13 mouse cellular contexts compared by ENCODE assay signal in the genomic region with DNA sequence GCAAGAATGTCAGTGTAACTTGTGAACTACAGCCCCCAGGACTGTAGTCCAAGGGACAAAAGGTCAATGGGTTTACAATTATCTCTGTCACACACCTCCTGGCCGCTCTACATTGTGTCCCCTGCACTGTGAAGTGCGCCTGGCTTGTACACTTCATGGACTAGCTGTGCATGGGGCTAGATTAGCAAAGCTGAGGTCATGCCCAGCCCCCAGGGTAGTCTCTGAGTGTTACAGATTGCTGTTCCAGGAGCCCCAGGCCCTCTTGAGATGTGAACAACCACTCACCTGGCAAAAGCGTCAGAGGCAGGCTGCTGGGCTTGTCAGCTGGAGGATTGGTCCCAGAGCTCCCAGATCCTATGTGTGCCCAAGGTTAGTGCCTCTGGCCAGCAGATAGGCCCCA. TPM values are rescaled to one million over a fixed set of nuclear protein-coding genes. Genes with fewer than 3 reads are reported as not detected.
DNase-seq lines count a peak whose midpoint lies in the region; ATAC-seq and TF ChIP-seq lines count a peak whose summit lies in the region.
"Had no signal": no experiment of that assay in that cellular context is flagged by ENCODE, and none has a peak within 500 bp of the region (broad histone marks: within the 10 kb centered on the region; RNA-seq: fewer than 3 reads in every experiment).

No protein-coding gene starts in this region.

- peaks cover 9% of the 10 kb centered on the region for H3K4me1 ChIP-seq in heart, adult 2 months (ENCODE audit: control insufficient read depth, insufficient read depth, low read length)
- peaks cover 4% of the 10 kb centered on the region; the same call in 1 of the 2 replicates for H3K4me1 ChIP-seq in lung, postnatal 0 days (ENCODE audit: insufficient read depth, low read depth, low read length)
- peaks cover 48% of the 10 kb centered on the region for H3K4me1 ChIP-seq in limb, embryonic 15.5 days
- H3K4me1 ChIP-seq in stomach, embryonic 15.5 days = peaks cover 38% of the 10 kb centered on the region

- H3K4me2 ChIP-seq in lung, postnatal 0 days (replicated peaks; ENCODE audit: low read depth, low read length) = peak overlapping the region; percentile 32
- H3K4me2 ChIP-seq in limb, embryonic 15.5 days = peak overlapping the region; percentile 6; the same call in 1 of the 2 replicates
- H3K4me2 ChIP-seq in stomach, embryonic 15.5 days = peak overlapping the region; percentile 52
- H3K4me2 ChIP-seq: forebrain, embryonic 13.5 days had no signal

- H3K9ac ChIP-seq in heart, adult 2 months (ENCODE audit: low read depth, low read length) = no peak overlapping the region
- H3K9ac ChIP-seq in lung, postnatal 0 days (replicated peaks; ENCODE audit: low read depth) = no peak overlapping the region
- no peak overlapping the region for H3K9ac ChIP-seq in limb, embryonic 15.5 days
- H3K9ac ChIP-seq in stomach, embryonic 15.5 days = no peak overlapping the region
- H3K9ac ChIP-seq: forebrain, embryonic 13.5 days had no signal

- no peak for TF ChIP-seq POLR2A in heart, adult 2 months (IDR thresholded peaks at IDR 0.05; ENCODE audit: insufficient read depth, low read depth, low read length)

- TF ChIP-seq EP300 in heart, adult 2 months (IDR thresholded peaks at IDR 0.05; ENCODE audit: insufficient read depth, low read depth, low read length) = no peak
- TF ChIP-seq EP300 in lung, postnatal 0 days (IDR thresholded peaks at IDR 0.05) = no peak

- H3K4me3 ChIP-seq in heart, adult 2 months = peak overlapping the region; percentile 20; the same call in 1 of the 2 replicates
- H3K4me3 ChIP-seq in lung, postnatal 0 days (ENCODE audit: low read depth, low read length) = no peak overlapping the region
- H3K4me3 ChIP-seq in limb, embryonic 15.5 days = peak overlapping the region; percentile 3; the same call in 1 of the 2 replicates
- peak overlapping the region; percentile 20 for H3K4me3 ChIP-seq in stomach, embryonic 15.5 days (replicated peaks)
- H3K4me3 ChIP-seq: forebrain, embryonic 13.5 days had no signal

- no peak overlapping the region; the same call in 1 of the 2 replicates for H3K27ac ChIP-seq in heart, adult 2 months
- peak overlapping the region; percentile 84 for H3K27ac ChIP-seq in lung, postnatal 0 days (ENCODE audit: low read length)
- H3K27ac ChIP-seq in limb, embryonic 15.5 days = no peak overlapping the region
- H3K27ac ChIP-seq in stomach, embryonic 15.5 days = peak overlapping the region; percentile 85
- H3K27ac ChIP-seq: forebrain, embryonic 13.5 days; macrophage had no signal

- H3K9me3 ChIP-seq in lung, postnatal 0 days (ENCODE audit: low read length) = no peaks in the 10 kb centered on the region
- no peaks in the 10 kb centered on the region for H3K9me3 ChIP-seq in limb, embryonic 15.5 days
- H3K9me3 ChIP-seq in stomach, embryonic 15.5 days = no peaks in the 10 kb centered on the region
- H3K9me3 ChIP-seq: forebrain, embryonic 13.5 days had no signal

- 69% methylated on average over 3 of the region's 3 CpGs for WGBS in heart, adult 2 months
- 58% methylated on average over 3 of the region's 3 CpGs for WGBS in lung, postnatal 0 days
- WGBS in limb, embryonic 15.5 days = 51% methylated on average over 3 of the region's 3 CpGs
- 46% methylated on average over 3 of the region's 3 CpGs for WGBS in stomach, embryonic 15.5 days

- DNase-seq in heart, adult 2 months = no peak
- no peak for DNase-seq in heart, adult 9 months (ENCODE audit: low spot score in 2 of 2)
- DNase-seq in lung, postnatal 0 days (ENCODE audit: low spot score) = peak; percentile 41
- no peak for DNase-seq in lung, postnatal 25 days (ENCODE audit: low spot score)
- no peak for DNase-seq in adrenal gland, postnatal 36 days
- DNase-seq in layer of hippocampus, adult 8-10 months (ENCODE audit: low spot score in 2 of 2) = no peak
- DNase-seq: cerebellum, postnatal 14 days; layer of hippocampus, adult 9-11 months; right cerebral cortex, postnatal 25 days had no signal

- no peaks in the 10 kb centered on the region for H3K36me3 ChIP-seq in heart, adult 2 months (ENCODE audit: control insufficient read depth, insufficient read depth, low read length)
- H3K36me3 ChIP-seq in lung, postnatal 0 days (ENCODE audit: insufficient read depth, low read length) = no peaks in the 10 kb centered on the region
- no peaks in the 10 kb centered on the region for H3K36me3 ChIP-seq in limb, embryonic 15.5 days
- H3K36me3 ChIP-seq in stomach, embryonic 15.5 days = no peaks in the 10 kb centered on the region

- intact Hi-C loops in heart, adult 2 months (cut with DNase I) = no loop called here

- no peaks in the 10 kb centered on the region for H3K27me3 ChIP-seq in heart, adult 2 months (ENCODE audit: control insufficient read depth, insufficient read depth, low read length)
- no peaks in the 10 kb centered on the region for H3K27me3 ChIP-seq in lung, postnatal 0 days (replicated peaks; ENCODE audit: insufficient read depth, low read length)
- no peaks in the 10 kb centered on the region for H3K27me3 ChIP-seq in limb, embryonic 15.5 days
- H3K27me3 ChIP-seq in stomach, embryonic 15.5 days (replicated peaks) = no peaks in the 10 kb centered on the region
- H3K27me3 ChIP-seq: forebrain, embryonic 13.5 days had no signal

- no peaks in the 10 kb centered on the region for H3K79me2 ChIP-seq in heart, adult 2 months (replicated peaks; ENCODE audit: control insufficient read depth, insufficient read depth, low read length)

- peak; percentile 49 for ATAC-seq in lung, postnatal 0 days
- ATAC-seq in limb, embryonic 15.5 days (ENCODE audit: insufficient number of reproducible peaks, low FRiP score, low TSS enrichment, low read depth) = no peak
- ATAC-seq in stomach, embryonic 15.5 days (ENCODE audit: insufficient read depth, low FRiP score, low read depth) = 0 out of 2 replicates have a peak, but pooled peaks have one; percentile 17
- ATAC-seq: forebrain, embryonic 13.5 days had no signal

- no peak for TF ChIP-seq CTCF in heart, adult 2 months (IDR thresholded peaks at IDR 0.05)
- TF ChIP-seq CTCF in lung, postnatal 0 days (IDR thresholded peaks at IDR 0.05) = no peak

RNA-seq across cellular contexts. Expression of gene Spon2, which starts 0.6 kb away (rescaled TPM):
- 10 to 100 TPM in 1 of 2 experiments, 1 to 10 TPM in 1; 2.6 to 13.7 TPM for total RNA-seq in heart, adult 2 months (2021)
- polyA plus RNA-seq in heart, adult 2 months (2012; rRNA removed) = 13.8 and 28.5 TPM in 2 replicates
- polyA plus RNA-seq in lung, postnatal 0 days (2015; fragmentation: Nextera tagmentation; extraction: Ambion mirVana) = 89.5 and 111 TPM in 2 replicates
- polyA plus RNA-seq in limb, embryonic 15.5 days (2015; fragmentation: Nextera tagmentation; extraction: Ambion mirVana) = 37.3 and 43.8 TPM in 2 replicates
- polyA plus RNA-seq in stomach, embryonic 15.5 days (2015; fragmentation: Nextera tagmentation; extraction: Ambion mirVana) = 38.2 and 41.8 TPM in 2 replicates
- total RNA-seq in adrenal gland, postnatal 36 days (2021) = 1 to 10 TPM in 1 of 2 experiments, under 1 TPM in 1; 0.66 to 1.1 TPM
- total RNA-seq in layer of hippocampus, adult 8-10 months (2022) = not detected
- polyA plus RNA-seq: macrophage had no signal

RNA-seq across cellular contexts. Expression of gene Ctbp1, which starts 57.1 kb away (rescaled TPM):
- 100 to 1,000 TPM; 213 to 227 TPM for total RNA-seq in heart, adult 2 months (2021)
- 175 and 178 TPM in 2 replicates for polyA plus RNA-seq in heart, adult 2 months (2012; rRNA removed)
- 193 and 194 TPM in 2 replicates for polyA plus RNA-seq in lung, postnatal 0 days (2015; fragmentation: Nextera tagmentation; extraction: Ambion mirVana)
- 295 and 316 TPM in 2 replicates for polyA plus RNA-seq in limb, embryonic 15.5 days (2015; fragmentation: Nextera tagmentation; extraction: Ambion mirVana)
- polyA plus RNA-seq in stomach, embryonic 15.5 days (2015; fragmentation: Nextera tagmentation; extraction: Ambion mirVana) = 298 and 323 TPM in 2 replicates
- total RNA-seq in adrenal gland, postnatal 36 days (2021) = 100 to 1,000 TPM; 225 to 232 TPM
- total RNA-seq in layer of hippocampus, adult 8-10 months (2022) = 100 to 1,000 TPM; 255 to 270 (median 268) TPM

Comparison
In these comparisons a context has a peak if more than half of its experiments do, and no peak if none do; other contexts are left out.
1. H3K27ac ChIP-seq: peak in lung, postnatal 0 days (single experiment) and stomach, embryonic 15.5 days (single experiment); none in heart, adult 2 months (single experiment) and limb, embryonic 15.5 days (single experiment).
2. Peak in every context shown above with its lines, with median percentiles within 50 percentile points of each other: H3K4me2 ChIP-seq.